Comparison of ENCODE assay signal across 15 mouse cellular contexts in genomic region chr8:116478681-116479080, GRCm38 (mm10). TPM values are rescaled to one million over a fixed set of nuclear protein-coding genes. Genes with fewer than 3 reads are reported as not detected.
DNase-seq lines count a peak whose midpoint lies in the region; ATAC-seq and TF ChIP-seq lines count a peak whose summit lies in the region.
"Had no signal": no experiment of that assay in that cellular context is flagged by ENCODE, and none has a peak within 500 bp of the region (broad histone marks: within the 10 kb centered on the region; RNA-seq: fewer than 3 reads in every experiment).

No protein-coding gene starts in this region.

- H3K27ac ChIP-seq in lung, postnatal 0 days (ENCODE audit: low read length) = no peak overlapping the region
- no peak overlapping the region for H3K27ac ChIP-seq in small intestine, adult 2 months (ENCODE audit: insufficient read depth, low read depth, low read length)
- H3K27ac ChIP-seq: heart, embryonic 13.5 days; hindbrain, embryonic 14.5 days; macrophage had no signal

- intact Hi-C loops in heart, postnatal 10 days (cut with DNase I) = no loop called here

- ATAC-seq in lung, postnatal 0 days = no peak
- ATAC-seq in CD4-positive, CD25-positive, alpha-beta regulatory T cell, adult 4 months = peak; percentile 64
- ATAC-seq in activated CD4-positive, CD25-positive, alpha-beta regulatory T cell, adult 4 months = peak; percentile 41

- no peak overlapping the region for H3K9ac ChIP-seq in lung, postnatal 0 days (replicated peaks; ENCODE audit: low read depth)
- H3K9ac ChIP-seq: heart, embryonic 13.5 days; hindbrain, embryonic 14.5 days had no signal

- TF ChIP-seq EP300 in lung, postnatal 0 days (IDR thresholded peaks at IDR 0.05) = no peak

- DNase-seq in lung, postnatal 0 days (ENCODE audit: low spot score) = no peak
- no peak for DNase-seq in lung, postnatal 36 days
- no peak for DNase-seq in retina, postnatal 1 day
- DNase-seq in cerebellum, adult 18-20 months = no peak
- no peak for DNase-seq in heart, postnatal 10 days
- DNase-seq: adrenal gland, postnatal 14 days; cerebellum, adult 11 months had no signal

- H3K36me3 ChIP-seq in lung, postnatal 0 days (ENCODE audit: insufficient read depth, low read length) = no peaks in the 10 kb centered on the region
- H3K36me3 ChIP-seq in small intestine, adult 2 months (ENCODE audit: control insufficient read depth, insufficient read depth, low read length) = no peaks in the 10 kb centered on the region
- H3K36me3 ChIP-seq: heart, embryonic 13.5 days had no signal

- TF ChIP-seq CTCF in lung, postnatal 0 days (IDR thresholded peaks at IDR 0.05) = peak; percentile 29
- TF ChIP-seq CTCF in small intestine, adult 2 months (IDR thresholded peaks at IDR 0.05; ENCODE audit: extremely low read depth, insufficient read length, insufficient replicate concordance, low read depth, low read length) = peak; percentile 11; the same call in 1 of the 2 replicates

- TF ChIP-seq POLR2A in small intestine, adult 2 months (IDR thresholded peaks at IDR 0.05; ENCODE audit: low read depth, low read length) = no peak

- H3K4me1 ChIP-seq in lung, postnatal 0 days (ENCODE audit: insufficient read depth, low read depth, low read length) = no peaks in the 10 kb centered on the region
- no peaks in the 10 kb centered on the region for H3K4me1 ChIP-seq in small intestine, adult 2 months (ENCODE audit: control insufficient read depth, insufficient read depth, insufficient read length, low read length)
- H3K4me1 ChIP-seq: heart, embryonic 13.5 days had no signal

- H3K27me3 ChIP-seq in lung, postnatal 0 days (replicated peaks; ENCODE audit: insufficient read depth, low read length) = no peaks in the 10 kb centered on the region
- H3K27me3 ChIP-seq in small intestine, adult 2 months (ENCODE audit: control insufficient read depth, insufficient read depth, low read length) = no peaks in the 10 kb centered on the region
- H3K27me3 ChIP-seq: heart, embryonic 13.5 days had no signal

- H3K4me2 ChIP-seq in lung, postnatal 0 days (replicated peaks; ENCODE audit: low read depth, low read length) = no peak overlapping the region
- H3K4me2 ChIP-seq: heart, embryonic 13.5 days; hindbrain, embryonic 14.5 days had no signal

- no peak overlapping the region for H3K4me3 ChIP-seq in lung, postnatal 0 days (ENCODE audit: low read depth, low read length)
- H3K4me3 ChIP-seq in small intestine, adult 2 months (ENCODE audit: low read depth, low read length) = no peak overlapping the region
- H3K4me3 ChIP-seq: heart, embryonic 13.5 days; myocyte had no signal

- H3K9me3 ChIP-seq in lung, postnatal 0 days (ENCODE audit: low read length) = no peaks in the 10 kb centered on the region
- H3K9me3 ChIP-seq: heart, embryonic 13.5 days had no signal

RNA-seq across cellular contexts. Expression of gene Dynlrb2, which starts 26.1 kb away (rescaled TPM):
- 144 and 147 TPM in 2 replicates for polyA plus RNA-seq in lung, postnatal 0 days (2015; fragmentation: Nextera tagmentation; extraction: Ambion mirVana)
- polyA plus RNA-seq in CD4-positive, CD25-positive, alpha-beta regulatory T cell, adult 4 months (2017; shearing (Covaris generic)) = not detected
- not detected for polyA plus RNA-seq in activated CD4-positive, CD25-positive, alpha-beta regulatory T cell, adult 4 months (2017; shearing (Covaris generic))
- polyA plus RNA-seq in small intestine, adult 2 months (2012; rRNA removed) = not detected in 2 replicates
- total RNA-seq in heart, postnatal 10 days (2021) = not detected
- total RNA-seq: adrenal gland, postnatal 14 days had no signal
- polyA plus RNA-seq: heart, embryonic 13.5 days; kidney, embryonic 14.5 days; macrophage had no signal

Comparison
In these comparisons a context has a peak if more than half of its experiments do, and no peak if none do; other contexts are left out.
1. RNA of gene Dynlrb2, which starts 26.1 kb away (polyA plus RNA-seq): 144 to 147 TPM in lung, postnatal 0 days; not detected in CD4-positive, CD25-positive, alpha-beta regulatory T cell, adult 4 months, not detected in activated CD4-positive, CD25-positive, alpha-beta regulatory T cell, adult 4 months and not detected in small intestine, adult 2 months; every median in the first group is over 100 times any median in the second.